In genomic region chr19:43525566-43525965, GRCm38 (mm10) we compare ENCODE assay signal across 8 mouse cellular contexts. TPM values are rescaled to one million over a fixed set of nuclear protein-coding genes. Genes with fewer than 3 reads are reported as not detected.
DNase-seq lines count a peak whose midpoint lies in the region; ATAC-seq and TF ChIP-seq lines count a peak whose summit lies in the region.

No protein-coding gene starts in this region.

- H3K4me3 ChIP-seq in kidney, embryonic 14.5 days (ENCODE audit: low read length): no peak overlapping the region
- 0 out of 2 replicates have a peak overlapping the region, but pooled peaks have one; percentile 74 for H3K4me3 ChIP-seq in embryonic facial prominence, embryonic 11.5 days (ENCODE audit: low read depth, low read length)
- H3K4me3 ChIP-seq in heart, postnatal 0 days (ENCODE audit: low read depth, low read length): no peak overlapping the region
- H3K4me3 ChIP-seq in midbrain, embryonic 10.5 days: peak overlapping the region; percentile 81; the same call in 1 of the 2 replicates

- H3K27ac ChIP-seq in kidney, embryonic 14.5 days (ENCODE audit: low read depth, low read length): no peak overlapping the region
- no peak overlapping the region for H3K27ac ChIP-seq in embryonic facial prominence, embryonic 11.5 days (replicated peaks; ENCODE audit: low read depth, low read length)
- H3K27ac ChIP-seq in heart, postnatal 0 days (ENCODE audit: low read depth): peak overlapping the region; percentile 93
- no peak overlapping the region for H3K27ac ChIP-seq in midbrain, embryonic 10.5 days (replicated peaks)

- peaks cover 15% of the 10 kb centered on the region for H3K4me1 ChIP-seq in kidney, embryonic 14.5 days (ENCODE audit: control insufficient read depth, insufficient read depth, low read length)
- H3K4me1 ChIP-seq in embryonic facial prominence, embryonic 11.5 days (ENCODE audit: control insufficient read depth, insufficient read depth, low read length): peaks cover 2% of the 10 kb centered on the region; the same call in 1 of the 2 replicates
- H3K4me1 ChIP-seq in heart, postnatal 0 days (ENCODE audit: control insufficient read depth, insufficient read depth): peaks cover 5% of the 10 kb centered on the region; the same call in 1 of the 2 replicates
- peaks cover 62% of the 10 kb centered on the region for H3K4me1 ChIP-seq in midbrain, embryonic 10.5 days

- WGBS in kidney, embryonic 14.5 days: 86% methylated on average over 7 of the region's 7 CpGs
- 89% methylated on average over 7 of the region's 7 CpGs for WGBS in embryonic facial prominence, embryonic 11.5 days
- WGBS in heart, postnatal 0 days: 87% methylated on average over 7 of the region's 7 CpGs
- WGBS in midbrain, embryonic 10.5 days: 86% methylated on average over 7 of the region's 7 CpGs

- no peak for TF ChIP-seq CTCF in heart, postnatal 0 days (IDR thresholded peaks at IDR 0.05; ENCODE audit: low read depth)

- DNase-seq in kidney, adult 18-20 months: peak; percentile 17
- DNase-seq in embryonic facial prominence, embryonic 11.5 days (ENCODE audit: low spot score): no peak
- DNase-seq in heart, postnatal 0 days (ENCODE audit: low spot score): no peak
- DNase-seq in midbrain, embryonic 10.5 days (ENCODE audit: low spot score): no peak
- no peak for DNase-seq in spleen, postnatal 10 days (ENCODE audit: low spot score in 2 of 2)
- DNase-seq in adrenal gland, postnatal 14 days: no peak
- no peak for DNase-seq in natural killer cell, adult 2 months (ENCODE audit: low spot score in 2 of 2)

- TF ChIP-seq EP300 in heart, postnatal 0 days (IDR thresholded peaks at IDR 0.05; ENCODE audit: low read depth): no peak

- H3K36me3 ChIP-seq in kidney, embryonic 14.5 days (ENCODE audit: control insufficient read depth, insufficient read depth, low read length): no peaks in the 10 kb centered on the region
- no peaks in the 10 kb centered on the region for H3K36me3 ChIP-seq in embryonic facial prominence, embryonic 11.5 days (replicated peaks; ENCODE audit: control insufficient read depth, insufficient read depth, low read depth, low read length)
- H3K36me3 ChIP-seq in heart, postnatal 0 days (replicated peaks; ENCODE audit: control insufficient read depth, insufficient read depth, low read length): no peaks in the 10 kb centered on the region
- no peaks in the 10 kb centered on the region for H3K36me3 ChIP-seq in midbrain, embryonic 10.5 days

- H3K9ac ChIP-seq in kidney, embryonic 14.5 days (ENCODE audit: low read depth, low read length): no peak overlapping the region; the same call in 1 of the 2 replicates
- no peak overlapping the region for H3K9ac ChIP-seq in embryonic facial prominence, embryonic 11.5 days (replicated peaks; ENCODE audit: low read length)
- no peak overlapping the region for H3K9ac ChIP-seq in heart, postnatal 0 days (replicated peaks; ENCODE audit: low read depth, low read length)

- no peaks in the 10 kb centered on the region for H3K9me3 ChIP-seq in kidney, embryonic 14.5 days (ENCODE audit: control insufficient read depth, low read length)
- H3K9me3 ChIP-seq in embryonic facial prominence, embryonic 11.5 days (replicated peaks; ENCODE audit: control insufficient read depth, low read length): no peaks in the 10 kb centered on the region
- H3K9me3 ChIP-seq in heart, postnatal 0 days (replicated peaks; ENCODE audit: control insufficient read depth, low read length): no peaks in the 10 kb centered on the region
- H3K9me3 ChIP-seq in midbrain, embryonic 10.5 days (replicated peaks): no peaks in the 10 kb centered on the region

- no peak overlapping the region for H3K4me2 ChIP-seq in kidney, embryonic 14.5 days (replicated peaks; ENCODE audit: low read depth, low read length)
- no peak overlapping the region for H3K4me2 ChIP-seq in embryonic facial prominence, embryonic 11.5 days (ENCODE audit: low read depth, low read length)
- H3K4me2 ChIP-seq in heart, postnatal 0 days (ENCODE audit: low read depth, low read length): peak overlapping the region; percentile 64; the same call in 1 of the 2 replicates

- no peak for ATAC-seq in kidney, embryonic 14.5 days (ENCODE audit: low FRiP score, low TSS enrichment)
- ATAC-seq in embryonic facial prominence, embryonic 11.5 days (replicated peaks; ENCODE audit: insufficient number of reproducible peaks, low FRiP score, low TSS enrichment, low read depth): no peak
- ATAC-seq in heart, postnatal 0 days (ENCODE audit: insufficient read depth, low read depth): no peak

- no peaks in the 10 kb centered on the region for H3K27me3 ChIP-seq in kidney, embryonic 14.5 days (ENCODE audit: control insufficient read depth, insufficient read depth, low read length)
- no peaks in the 10 kb centered on the region for H3K27me3 ChIP-seq in embryonic facial prominence, embryonic 11.5 days (ENCODE audit: control insufficient read depth, insufficient read depth, low read length)
- no peaks in the 10 kb centered on the region for H3K27me3 ChIP-seq in heart, postnatal 0 days (ENCODE audit: control insufficient read depth, insufficient read depth, low read length)
- peaks cover 27% of the 10 kb centered on the region for H3K27me3 ChIP-seq in midbrain, embryonic 10.5 days (ENCODE audit: low read depth, poor library complexity, severe bottlenecking)

RNA-seq across cellular contexts. Expression of gene Got1, which starts 1.2 kb away (rescaled TPM):
- 38.0 and 43.4 TPM in 2 replicates for polyA plus RNA-seq in kidney, embryonic 14.5 days (2014; fragmentation: Nextera tagmentation; extraction: Ambion mirVana)
- 44.5 and 46.3 TPM in 2 replicates for polyA plus RNA-seq in embryonic facial prominence, embryonic 11.5 days (2014; fragmentation: Nextera tagmentation; extraction: Ambion mirVana)
- total RNA-seq in heart, postnatal 0 days (2014; rRNA removed; ENCODE audit: low replicate concordance): 344 and 375 TPM in 2 replicates
- 394 and 404 TPM in 2 replicates for polyA plus RNA-seq in heart, postnatal 0 days (2015; fragmentation: Nextera tagmentation; extraction: Ambion mirVana)
- 59.0 and 60.2 TPM in 2 replicates for polyA plus RNA-seq in midbrain, embryonic 10.5 days (2016; fragmentation: Nextera tagmentation; extraction: Ambion mirVana)
- 184 and 213 TPM in 2 replicates for total RNA-seq in adrenal gland, postnatal 14 days (2021)

Comparison
In these comparisons a context has a peak if more than half of its experiments do, and no peak if none do; other contexts are left out.
1. H3K4me3 ChIP-seq: peak in embryonic facial prominence, embryonic 11.5 days (single experiment) and midbrain, embryonic 10.5 days (single experiment); none in kidney, embryonic 14.5 days (single experiment) and heart, postnatal 0 days (single experiment).